Mouse (Mus musculus) small intestine, adult 2 months (tissue): ENCODE measurements around the gene Susd6. TPM values are rescaled to one million over a fixed set of nuclear protein-coding genes. Genes with fewer than 3 reads are reported as not detected.
"Not testable (repeated sequence)": the region's sequence is repeated elsewhere in the genome, so short reads cannot be mapped to it uniquely, and the experiment has no call there.

Experiments
- H3K27ac ChIP-seq: fragments of 200-500 bp; 2 replicates; pipeline ENCODE4 v1.5.1; 2012; ENCODE audit warnings: low read depth, low read length, control low read depth, inconsistent platforms; ENCODE audit not compliant: insufficient read depth
- H3K27me3 ChIP-seq: fragments of 200-500 bp; 2 replicates; pipeline ENCODE4 v1.6.1; 2012; ENCODE audit warnings: mild to moderate bottlenecking, moderate library complexity, low read length, inconsistent platforms; ENCODE audit not compliant: control insufficient read depth, insufficient read depth
- H3K36me3 ChIP-seq: fragments of 200-500 bp; 2 replicates; pipeline ENCODE4 v1.6.1; 2012; ENCODE audit warnings: mild to moderate bottlenecking, low read length, control low read depth, inconsistent platforms; ENCODE audit not compliant: control insufficient read depth, insufficient read depth
- H3K4me1 ChIP-seq: fragments of 200-500 bp; 2 replicates; pipeline ENCODE4 v1.6.1; 2012; ENCODE audit warnings: low read length, inconsistent platforms, mixed read lengths; ENCODE audit not compliant: control insufficient read depth, insufficient read depth, insufficient read length
- H3K4me3 ChIP-seq: fragments of 200-500 bp; 2 replicates; pipeline ENCODE4 v1.5.1; 2012; ENCODE audit warnings: low read depth, mild to moderate bottlenecking, control low read depth, inconsistent platforms, low read length, moderate library complexity
- CTCF ChIP-seq: fragments of 200-500 bp; IDR thresholded peaks from 2 replicates; pipeline ENCODE4 v1.5.1; 2012; ENCODE audit warnings: low read depth, mild to moderate bottlenecking, control low read depth, inconsistent platforms, low read length, moderate library complexity, mixed read lengths; ENCODE audit not compliant: insufficient replicate concordance, insufficient read length; ENCODE audit errors: extremely low read depth
- POLR2A ChIP-seq: fragments of 200-500 bp; IDR thresholded peaks from 2 replicates; pipeline ENCODE4 v1.6.1; 2012; ENCODE audit warnings: low read depth, mild to moderate bottlenecking, control low read depth, inconsistent platforms, low read length, moderate library complexity
- WGBS: fragments of 180-500 bp; shearing (Covaris S2); methylation state at CpG from one replicate; pipeline ENCODE4 v1.1.7; 2018; 5-methylcytosine and 5-hydroxymethylcytosine counted together
- polyA plus RNA-seq: library from polyadenylated mRNA; depleted of rRNA; stranded (reverse); fragments of >200 nt; gene quantifications from 2 replicates; pipeline ENCODE4 v1.2.3, GENCODE M21; 2012

Susd6 gene
- polyA plus RNA-seq, 1 experiment, result 54.9 TPM

DNA sequence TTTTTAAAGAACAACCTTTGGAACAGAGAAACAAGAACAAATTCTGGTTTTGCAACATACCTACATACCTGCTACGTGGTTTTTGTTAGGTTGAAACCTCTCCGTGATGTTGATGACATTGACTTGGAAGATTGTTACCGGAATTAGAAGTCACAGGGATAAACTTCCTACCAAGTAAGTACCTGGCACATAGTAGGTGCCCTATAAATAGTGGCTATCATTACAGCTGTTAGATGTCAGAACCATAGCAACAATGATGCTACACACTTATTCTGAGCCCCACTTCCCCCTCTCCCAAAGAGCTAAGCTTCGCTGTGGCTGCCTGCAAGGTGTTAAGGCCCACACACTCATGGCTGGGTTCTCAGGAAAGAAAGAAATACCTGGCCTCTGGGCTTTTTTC lies 4.7 kb upstream of the Susd6 start:
- no peaks in the 10 kb centered on the region for H3K27me3 ChIP-seq

GRCm38 (mm10) chr12:80786591-80786990 lies 3.7 kb upstream of the Susd6 start:
- TF ChIP-seq CTCF (no peak), POLR2A (no peak)
- peaks cover 13% of the 10 kb centered on the region for H3K4me1 ChIP-seq

More for the DNA sequence above, 4.7 kb upstream of the Susd6 start:
- 90% methylated on average over 4 of the region's 4 CpGs for WGBS
- Histone ChIP-seq H3K4me1 (peaks cover 13% of the 10 kb centered on the region), H3K4me3 (no peak overlapping the region), H3K27ac (no peak overlapping the region), H3K36me3 (no peaks in the 10 kb centered on the region)
- TF ChIP-seq POLR2A (no peak), CTCF (no peak)

GRCm38 (mm10) chr12:80787604-80788003 lies 2.7 kb upstream of the Susd6 start:
- Histone ChIP-seq H3K36me3 (no peaks in the 10 kb centered on the region), H3K27me3 (no peaks in the 10 kb centered on the region), H3K4me3 (peak overlapping the region; percentile 22), H3K27ac (peak overlapping the region; percentile 50), H3K4me1 (peaks cover 15% of the 10 kb centered on the region)
- no peak for TF ChIP-seq CTCF
- no peak; the same call in 1 of the 2 replicates for TF ChIP-seq POLR2A
- WGBS, result 18% methylated on average over 11 of the region's 11 CpGs

More at GRCm38 (mm10) chr12:80786591-80786990, 3.7 kb upstream of the Susd6 start:
- Histone ChIP-seq H3K36me3 (no peaks in the 10 kb centered on the region), H3K27me3 (no peaks in the 10 kb centered on the region), H3K4me3 (no peak overlapping the region), H3K27ac (no peak overlapping the region)
- 70% methylated on average over 1 of the region's 1 CpGs for WGBS

DNA sequence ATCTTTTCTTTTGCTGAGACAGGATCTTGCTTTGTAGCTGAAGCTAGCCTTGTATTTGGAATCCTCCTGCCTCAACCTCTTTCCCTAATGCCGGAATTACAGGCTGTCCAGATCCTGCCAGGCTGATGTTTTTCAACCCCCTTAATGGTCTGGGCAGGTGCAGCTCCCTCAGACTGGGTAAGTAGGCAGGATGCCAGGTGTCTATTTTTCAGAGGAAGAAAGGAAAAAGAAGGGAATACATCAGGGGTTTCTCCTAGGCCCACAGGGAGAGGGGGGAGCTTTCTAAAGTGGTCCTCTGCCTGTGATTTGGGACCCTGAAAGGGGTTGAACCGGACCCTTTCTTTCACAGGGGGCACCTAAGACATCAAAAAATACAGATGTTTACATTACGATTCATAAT lies 2.1 kb upstream of the Susd6 start:
- Histone ChIP-seq H3K27me3 (no peaks in the 10 kb centered on the region), H3K4me3 (no peak overlapping the region), H3K27ac (peak overlapping the region; percentile 50), H3K4me1 (peaks cover 17% of the 10 kb centered on the region), H3K36me3 (no peaks in the 10 kb centered on the region)
- TF ChIP-seq CTCF, result no peak
- TF ChIP-seq POLR2A, result no peak
- WGBS, result 49% methylated on average over 3 of the region's 3 CpGs

DNA sequence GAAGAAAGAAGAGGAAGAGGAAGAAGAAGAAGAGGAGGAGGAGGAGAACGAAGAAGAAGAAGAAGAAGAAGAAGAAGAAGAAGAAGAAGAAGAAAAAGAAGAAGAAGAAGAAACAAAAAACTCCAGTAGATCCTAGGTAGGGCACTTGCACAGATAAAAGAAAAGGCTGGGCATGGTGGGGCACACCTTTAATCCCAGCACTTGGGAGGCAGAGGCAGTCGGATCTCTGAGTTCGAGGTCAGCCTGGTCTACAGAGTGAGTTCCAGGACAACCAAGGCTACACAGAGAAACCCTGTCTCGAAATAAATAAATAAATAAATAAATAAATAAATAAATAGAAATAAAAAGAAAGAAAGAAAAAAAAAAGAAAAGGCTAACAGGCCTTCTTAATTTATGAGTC lies 1.0 kb upstream of the Susd6 start:
- H3K4me1 ChIP-seq, result peaks cover 20% of the 10 kb centered on the region
- not testable (repeated sequence) for H3K27me3 ChIP-seq, H3K27ac ChIP-seq, H3K36me3 ChIP-seq, H3K4me3 ChIP-seq
- WGBS, result 86% methylated on average over 4 of the region's 4 CpGs

- TF ChIP-seq POLR2A, result no peak
- no peak; the same call in 1 of the 2 replicates for TF ChIP-seq CTCF
- peak overlapping the region; percentile 87 for H3K27ac ChIP-seq
- 1% methylated on average over 80 of the region's 80 CpGs for WGBS
- peaks cover 3% of the 10 kb centered on the region; the same call in 1 of the 2 replicates for H3K36me3 ChIP-seq
- H3K4me3 ChIP-seq, result peak overlapping the region; percentile 67
- no peaks in the 10 kb centered on the region for H3K27me3 ChIP-seq
- H3K4me1 ChIP-seq, result peaks cover 20% of the 10 kb centered on the region
Measured at GRCm38 (mm10) chr12:80790700-80791570, 625 bp downstream of the Susd6 start.

DNA sequence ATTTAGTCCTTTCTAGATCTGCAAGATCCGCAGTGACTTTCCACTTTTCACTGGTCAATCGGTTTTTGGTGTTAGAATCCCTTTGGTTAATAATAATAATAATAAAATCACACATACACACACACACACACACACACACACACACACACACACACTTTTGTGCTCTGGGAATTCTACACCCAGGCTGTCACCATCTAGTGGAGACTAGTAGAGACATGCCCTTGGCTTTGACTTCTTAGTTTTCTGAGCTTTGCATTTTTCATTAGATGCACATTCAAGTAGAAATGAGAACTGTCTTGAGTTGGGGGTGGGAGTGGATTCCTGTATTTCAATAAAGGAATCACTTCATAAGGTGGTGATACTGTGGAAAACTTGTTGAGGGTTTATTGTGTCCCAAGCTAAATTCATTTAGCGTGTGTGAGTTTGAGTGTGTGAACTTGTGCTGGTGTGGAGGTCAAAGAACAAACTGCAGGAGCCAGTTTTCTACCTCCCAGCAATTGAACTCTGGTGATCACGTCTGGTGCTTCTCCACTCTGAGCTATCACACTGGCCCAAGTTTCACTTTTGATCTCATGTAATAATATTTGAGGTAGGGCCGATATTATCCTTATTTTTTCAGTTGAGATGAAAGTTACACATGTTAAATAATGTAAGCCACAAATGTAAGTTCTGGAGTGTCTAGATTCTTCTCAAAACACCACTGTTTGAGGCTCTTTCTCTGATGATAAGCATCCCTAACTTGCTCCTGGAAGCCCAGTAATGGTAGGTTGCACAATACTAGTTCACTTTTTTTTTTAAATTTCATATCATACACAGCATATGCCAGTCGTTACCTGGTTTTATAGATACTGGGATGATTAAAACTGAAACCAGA lies 1.5 kb downstream of the Susd6 start:
- 5% methylated on average over 6 of the region's 6 CpGs for WGBS
- TF ChIP-seq POLR2A, result no peak
- no peak for TF ChIP-seq CTCF
- Histone ChIP-seq H3K36me3 (peaks cover 3% of the 10 kb centered on the region; the same call in 1 of the 2 replicates), H3K4me3 (peak overlapping the region; percentile 67), H3K4me1 (peaks cover 20% of the 10 kb centered on the region), H3K27me3 (no peaks in the 10 kb centered on the region), H3K27ac (peak overlapping the region; percentile 87)
